Mouse (Mus musculus): ENCODE measurements at regions not wholly inside any gene's neighbourhood (a gene's known extent, or its start where the extent isn't known, plus 50 kb on each side); places are given as distances from the start of the nearest gene placed in this dataset.
A peak's percentile ranks its signal among the peaks of the same experiment; 100 is the strongest.

DNA sequence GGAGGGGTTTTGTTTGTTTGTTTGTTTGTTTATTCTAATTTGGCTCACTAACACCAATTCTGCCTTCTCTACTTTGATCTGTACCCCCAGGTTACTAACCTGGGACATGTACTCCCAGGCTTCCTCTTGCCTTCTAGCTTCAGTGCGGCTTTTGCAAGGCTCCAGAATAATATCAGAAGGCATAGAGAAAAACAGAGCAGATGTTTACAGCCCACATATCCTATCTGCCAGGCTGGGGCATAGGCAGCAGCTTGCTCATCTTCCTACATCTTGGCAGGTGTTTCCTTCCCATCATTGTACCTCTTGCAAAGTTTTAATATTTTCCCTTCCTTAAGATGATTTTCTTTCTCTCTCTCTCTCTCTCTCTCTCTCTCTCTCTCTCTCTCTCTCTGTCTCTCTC is 244.9 kb upstream of the Clec14a start:
- WGBS: 89% methylated on average over 1 of the region's 1 CpGs
- H3K4me1 ChIP-seq: no peaks in the 10 kb centered on the region
- no peaks in the 10 kb centered on the region for H3K36me3 ChIP-seq
- no peaks in the 10 kb centered on the region for H3K9me3 ChIP-seq (replicated peaks)
- H3K9ac ChIP-seq: no peak overlapping the region
- no peak overlapping the region for H3K4me2 ChIP-seq
- no peak overlapping the region for H3K4me3 ChIP-seq (replicated peaks)
- no peak overlapping the region for H3K27ac ChIP-seq
- H3K27me3 ChIP-seq: no peaks in the 10 kb centered on the region
- ATAC-seq (replicated peaks; ENCODE audit: low FRiP score): no peak

DNA sequence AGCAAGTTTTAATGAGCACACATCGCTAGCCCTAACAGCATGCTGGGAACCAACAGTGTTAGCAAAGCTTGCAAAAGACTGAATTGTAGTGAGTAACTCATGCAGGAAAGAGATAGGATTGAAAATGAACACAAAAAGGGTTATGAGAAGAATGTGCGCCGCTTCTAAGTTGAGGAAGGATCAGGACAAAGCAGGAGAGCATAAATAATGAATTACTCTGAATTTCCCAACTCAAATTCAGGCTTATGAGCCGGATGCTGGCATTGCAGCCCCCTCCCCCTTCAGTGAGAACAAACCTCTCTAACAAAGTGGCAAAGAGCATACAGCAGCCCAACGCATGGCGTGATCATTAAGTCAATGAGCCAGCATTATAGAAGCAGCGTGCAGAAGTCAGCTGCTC is 243.6 kb upstream of the Clec14a start:
- no peak overlapping the region for H3K9ac ChIP-seq
- H3K9me3 ChIP-seq (replicated peaks): no peaks in the 10 kb centered on the region
- no peak for ATAC-seq (replicated peaks; ENCODE audit: low FRiP score)
- no peak overlapping the region for H3K4me3 ChIP-seq (replicated peaks)
- no peaks in the 10 kb centered on the region for H3K27me3 ChIP-seq
- H3K4me1 ChIP-seq: no peaks in the 10 kb centered on the region
- no peaks in the 10 kb centered on the region for H3K36me3 ChIP-seq
- H3K27ac ChIP-seq: no peak overlapping the region
- 67% methylated on average over 7 of the region's 7 CpGs for WGBS
- H3K4me2 ChIP-seq: no peak overlapping the region

DNA sequence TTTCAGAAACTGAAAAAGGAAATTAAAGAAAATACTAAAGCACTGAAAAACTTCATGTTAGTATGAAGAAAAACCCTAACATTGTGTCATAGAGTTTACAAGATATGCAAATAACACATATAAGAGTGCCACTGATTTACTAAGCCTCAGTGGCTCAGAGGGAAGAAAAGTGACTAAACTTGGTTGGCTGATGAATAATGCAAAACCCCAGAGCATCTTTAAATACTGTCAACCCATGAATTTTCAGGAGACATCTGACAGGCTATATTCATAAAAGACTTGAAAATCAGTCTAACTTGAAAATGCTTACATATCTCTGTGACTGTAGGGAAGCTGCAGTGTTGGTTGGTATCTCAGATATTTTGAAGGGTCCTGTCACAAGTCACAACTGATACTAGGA is 235.2 kb upstream of the Clec14a start:
- no peaks in the 10 kb centered on the region for H3K27me3 ChIP-seq
- no peak overlapping the region for H3K4me3 ChIP-seq (replicated peaks)
- no peaks in the 10 kb centered on the region for H3K4me1 ChIP-seq
- H3K4me2 ChIP-seq: no peak overlapping the region
- H3K27ac ChIP-seq: no peak overlapping the region
- no peaks in the 10 kb centered on the region for H3K36me3 ChIP-seq
- ATAC-seq (replicated peaks; ENCODE audit: low FRiP score): no peak
- H3K9me3 ChIP-seq (replicated peaks): no peaks in the 10 kb centered on the region
- no peak overlapping the region for H3K9ac ChIP-seq

DNA sequence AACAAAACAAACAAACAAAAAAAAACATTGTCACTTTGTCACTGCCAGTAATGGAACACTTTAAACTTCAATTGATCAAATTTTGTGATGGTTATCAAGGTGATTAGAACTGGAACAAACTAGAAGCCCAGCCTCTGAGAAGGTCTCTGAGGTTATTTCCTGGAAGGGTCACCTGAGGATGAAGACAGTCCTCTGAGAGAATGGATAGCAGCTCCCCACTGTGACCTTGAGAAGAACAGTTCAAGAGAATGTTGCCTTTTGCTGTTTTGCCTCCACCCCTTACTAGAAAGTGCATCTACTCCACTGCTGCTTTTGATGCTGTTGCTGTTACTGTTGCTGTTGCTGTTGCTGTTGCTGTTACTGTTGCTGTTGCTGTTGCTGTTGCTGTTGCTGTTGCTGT is 205.1 kb upstream of the Clec14a start:
- H3K27ac ChIP-seq: no peak overlapping the region
- no peaks in the 10 kb centered on the region for H3K9me3 ChIP-seq (replicated peaks)
- H3K27me3 ChIP-seq: no peaks in the 10 kb centered on the region
- ATAC-seq (replicated peaks; ENCODE audit: low FRiP score): no peak
- no peak overlapping the region for H3K9ac ChIP-seq
- H3K4me1 ChIP-seq: no peaks in the 10 kb centered on the region
- no peaks in the 10 kb centered on the region for H3K36me3 ChIP-seq
- H3K4me3 ChIP-seq (replicated peaks): no peak overlapping the region
- no peak overlapping the region for H3K4me2 ChIP-seq

DNA sequence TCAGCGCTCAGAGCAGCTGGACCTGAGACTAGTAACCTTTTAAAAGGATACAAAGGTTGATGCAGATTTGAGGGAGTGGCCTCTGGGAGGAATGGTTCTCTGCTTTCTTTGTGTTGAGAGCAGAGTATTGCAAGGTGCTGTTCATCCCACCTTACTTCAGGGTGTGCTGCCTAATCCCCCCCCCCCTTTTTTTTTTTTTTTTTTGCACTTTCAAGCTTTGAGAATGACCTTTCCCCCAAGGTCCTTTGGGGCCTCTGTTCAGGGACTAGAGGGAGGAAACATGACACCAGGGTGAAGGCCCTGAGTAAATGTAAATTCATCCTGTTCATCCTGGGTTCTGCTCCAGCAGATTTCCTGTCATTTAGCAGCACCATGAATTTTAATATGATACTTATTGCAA is 204.4 kb upstream of the Clec14a start:
- Histone ChIP-seq H3K9me3 (replicated peaks) (no peaks in the 10 kb centered on the region), H3K36me3 (no peaks in the 10 kb centered on the region), H3K27ac (no peak overlapping the region), H3K4me1 (no peaks in the 10 kb centered on the region), H3K9ac (no peak overlapping the region), H3K4me3 (replicated peaks) (no peak overlapping the region), H3K4me2 (no peak overlapping the region), H3K27me3 (no peaks in the 10 kb centered on the region)
- peak; percentile 49; the same call in 1 of the 2 replicates for ATAC-seq (replicated peaks; ENCODE audit: low FRiP score)
- 46% methylated on average over 1 of the region's 1 CpGs for WGBS

DNA sequence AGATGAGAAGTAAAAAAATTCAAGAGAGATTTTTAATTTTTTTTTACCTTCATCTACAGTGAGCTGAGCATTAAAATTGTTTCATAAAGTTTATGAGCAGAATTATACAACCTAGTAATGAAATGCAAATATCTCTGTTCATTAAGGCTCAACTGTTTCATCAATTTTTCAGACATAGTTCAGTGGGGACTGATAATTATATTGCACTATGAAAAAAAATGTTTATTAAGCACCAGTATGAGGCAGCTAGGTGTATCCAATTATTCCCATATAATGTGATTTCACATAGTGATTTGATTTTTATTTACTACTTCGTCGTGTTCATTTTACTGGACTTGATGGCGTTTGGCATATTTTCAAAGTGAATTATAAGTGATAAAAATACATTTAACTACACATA is 191.4 kb upstream of the Clec14a start:
- no peak overlapping the region for H3K4me3 ChIP-seq (replicated peaks)
- H3K27ac ChIP-seq: no peak overlapping the region
- WGBS: 85% methylated on average over 3 of the region's 3 CpGs
- ATAC-seq (replicated peaks; ENCODE audit: low FRiP score): no peak
- no peak overlapping the region for H3K9ac ChIP-seq
- no peak overlapping the region for H3K4me2 ChIP-seq
- H3K27me3 ChIP-seq: no peaks in the 10 kb centered on the region
- H3K9me3 ChIP-seq (replicated peaks): no peaks in the 10 kb centered on the region
- H3K4me1 ChIP-seq: no peaks in the 10 kb centered on the region
- no peaks in the 10 kb centered on the region for H3K36me3 ChIP-seq

DNA sequence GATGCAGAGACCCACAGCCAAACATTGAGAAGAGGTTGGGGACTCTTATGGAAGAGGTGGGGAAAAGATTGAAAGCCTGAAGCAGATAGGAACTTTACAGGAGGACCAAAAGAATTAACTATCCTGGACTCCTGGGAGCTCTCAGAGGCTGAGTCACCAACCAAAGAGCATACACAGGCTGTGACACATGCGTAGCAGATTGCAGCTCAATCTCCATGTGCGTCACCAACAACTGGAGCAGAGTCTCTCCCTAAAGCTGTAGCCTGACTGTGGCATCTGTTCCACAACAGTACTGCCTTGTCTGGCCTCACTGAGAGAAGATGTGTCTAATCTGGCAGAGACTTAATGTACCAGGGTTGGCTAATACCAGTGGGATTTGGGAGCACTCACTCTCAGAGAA is 185.7 kb upstream of the Clec14a start:
- no peak overlapping the region for H3K27ac ChIP-seq
- ATAC-seq (replicated peaks; ENCODE audit: low FRiP score): no peak
- 97% methylated on average over 2 of the region's 2 CpGs for WGBS

DNA sequence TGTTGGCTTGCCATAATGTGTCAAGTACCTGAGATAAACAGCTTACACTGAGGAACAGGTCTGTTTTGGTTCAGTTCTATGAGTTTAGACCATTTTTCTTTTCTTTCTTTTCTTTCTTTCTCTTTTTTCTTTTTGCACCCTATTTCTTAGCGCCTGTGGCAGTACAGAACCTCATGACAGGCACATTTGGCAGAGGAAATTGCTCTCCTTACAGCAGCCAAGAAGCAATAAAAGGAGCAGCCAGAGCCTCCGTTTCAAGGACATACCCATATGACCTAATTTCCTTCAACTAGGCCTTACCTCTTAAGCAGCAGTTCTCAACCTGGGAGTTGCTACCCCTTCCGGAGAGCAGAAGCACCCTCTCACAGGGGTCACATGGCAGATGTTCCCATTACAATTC is 173.9 kb upstream of the Clec14a start:
- H3K36me3 ChIP-seq: no peaks in the 10 kb centered on the region
- no peak overlapping the region for H3K4me3 ChIP-seq (replicated peaks)
- H3K9me3 ChIP-seq (replicated peaks): no peaks in the 10 kb centered on the region
- 45% methylated on average over 3 of the region's 3 CpGs for WGBS
- H3K27me3 ChIP-seq: no peaks in the 10 kb centered on the region
- H3K27ac ChIP-seq: no peak overlapping the region
- H3K4me1 ChIP-seq: no peaks in the 10 kb centered on the region
- no peak overlapping the region for H3K9ac ChIP-seq
- 0 out of 2 replicates have a peak, but pooled peaks have one; percentile 18 for ATAC-seq (replicated peaks; ENCODE audit: low FRiP score)
- H3K4me2 ChIP-seq: no peak overlapping the region

More for the DNA sequence above, 185.7 kb upstream of the Clec14a start:
- Histone ChIP-seq H3K4me1 (no peaks in the 10 kb centered on the region), H3K36me3 (no peaks in the 10 kb centered on the region), H3K4me2 (no peak overlapping the region), H3K9ac (no peak overlapping the region), H3K27me3 (no peaks in the 10 kb centered on the region), H3K9me3 (replicated peaks) (no peaks in the 10 kb centered on the region), H3K4me3 (replicated peaks) (no peak overlapping the region)

DNA sequence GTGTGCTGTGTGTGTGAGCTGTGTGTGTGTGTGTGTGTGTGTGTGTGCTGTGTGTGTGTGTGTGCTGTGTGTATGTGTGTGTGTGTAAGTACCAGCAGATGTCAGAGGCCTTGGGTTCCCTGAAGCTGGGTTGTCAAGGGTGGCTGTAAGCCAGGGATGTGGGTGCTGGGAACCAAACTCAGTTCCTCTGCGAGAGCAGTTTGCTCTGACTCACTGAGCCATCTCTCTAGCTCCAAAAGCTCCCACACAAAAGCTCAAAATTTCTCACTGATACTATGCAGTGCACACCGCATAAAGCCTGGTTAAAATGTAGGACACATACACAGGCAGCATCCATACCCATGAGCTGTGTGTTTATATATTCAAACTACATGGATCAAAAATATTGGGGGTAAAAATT is 172.9 kb upstream of the Clec14a start:
- no peaks in the 10 kb centered on the region for H3K27me3 ChIP-seq
- H3K4me2 ChIP-seq: no peak overlapping the region
- 84% methylated on average over 2 of the region's 2 CpGs for WGBS
- H3K9me3 ChIP-seq (replicated peaks): no peaks in the 10 kb centered on the region
- no peaks in the 10 kb centered on the region for H3K4me1 ChIP-seq
- ATAC-seq (replicated peaks; ENCODE audit: low FRiP score): no peak
- H3K27ac ChIP-seq: no peak overlapping the region
- H3K36me3 ChIP-seq: no peaks in the 10 kb centered on the region
- H3K4me3 ChIP-seq (replicated peaks): no peak overlapping the region
- H3K9ac ChIP-seq: no peak overlapping the region

DNA sequence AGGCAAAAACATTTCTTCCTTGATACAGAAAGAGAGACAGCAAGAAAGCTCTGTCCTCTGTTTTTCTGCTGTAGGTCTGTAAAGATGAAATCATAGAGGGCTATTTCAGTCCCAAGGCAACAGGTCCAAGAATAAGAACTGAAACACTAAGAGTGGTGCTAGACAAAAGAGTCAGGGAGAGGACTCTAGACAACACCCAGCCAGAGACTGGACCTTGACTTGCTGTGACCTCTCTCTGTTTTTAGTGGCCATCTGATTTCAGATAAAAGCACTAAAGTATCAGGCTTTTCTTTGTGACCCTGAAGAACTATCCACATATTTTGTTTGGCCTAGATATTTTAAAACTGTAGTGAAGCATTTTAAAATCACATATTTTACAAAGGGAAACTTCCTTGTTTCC is 171.6 kb upstream of the Clec14a start:
- Histone ChIP-seq H3K36me3 (no peaks in the 10 kb centered on the region), H3K9me3 (replicated peaks) (no peaks in the 10 kb centered on the region), H3K4me3 (replicated peaks) (no peak overlapping the region), H3K9ac (no peak overlapping the region), H3K4me1 (no peaks in the 10 kb centered on the region), H3K4me2 (no peak overlapping the region), H3K27me3 (no peaks in the 10 kb centered on the region), H3K27ac (no peak overlapping the region)
- no peak for ATAC-seq (replicated peaks; ENCODE audit: low FRiP score)

DNA sequence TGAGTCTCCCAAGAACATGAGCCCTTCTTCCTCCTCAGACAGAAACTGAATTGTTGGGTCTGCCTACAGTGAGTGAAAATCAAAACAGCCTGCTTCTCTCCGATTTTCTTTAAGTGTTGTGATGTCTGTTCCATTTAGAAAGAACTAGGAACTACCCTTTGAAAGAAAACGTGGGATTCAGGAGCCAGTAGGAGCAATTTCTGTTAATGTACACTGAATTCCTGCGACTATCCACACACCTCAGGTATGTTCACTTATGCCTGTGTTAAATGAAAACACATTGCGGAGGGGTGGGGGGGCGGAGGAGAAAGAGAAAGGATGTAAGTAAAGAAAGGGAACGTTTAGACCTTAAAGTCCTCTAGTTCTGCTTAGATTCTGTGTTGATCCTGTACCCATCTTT is 167.9 kb upstream of the Clec14a start:
- H3K27me3 ChIP-seq: no peaks in the 10 kb centered on the region
- no peak for ATAC-seq (replicated peaks; ENCODE audit: low FRiP score)
- no peak overlapping the region for H3K9ac ChIP-seq
- H3K4me2 ChIP-seq: no peak overlapping the region
- H3K4me3 ChIP-seq (replicated peaks): no peak overlapping the region
- no peaks in the 10 kb centered on the region for H3K9me3 ChIP-seq (replicated peaks)
- no peak overlapping the region for H3K27ac ChIP-seq
- no peaks in the 10 kb centered on the region for H3K4me1 ChIP-seq
- WGBS: 83% methylated on average over 6 of the region's 6 CpGs
- no peaks in the 10 kb centered on the region for H3K36me3 ChIP-seq

DNA sequence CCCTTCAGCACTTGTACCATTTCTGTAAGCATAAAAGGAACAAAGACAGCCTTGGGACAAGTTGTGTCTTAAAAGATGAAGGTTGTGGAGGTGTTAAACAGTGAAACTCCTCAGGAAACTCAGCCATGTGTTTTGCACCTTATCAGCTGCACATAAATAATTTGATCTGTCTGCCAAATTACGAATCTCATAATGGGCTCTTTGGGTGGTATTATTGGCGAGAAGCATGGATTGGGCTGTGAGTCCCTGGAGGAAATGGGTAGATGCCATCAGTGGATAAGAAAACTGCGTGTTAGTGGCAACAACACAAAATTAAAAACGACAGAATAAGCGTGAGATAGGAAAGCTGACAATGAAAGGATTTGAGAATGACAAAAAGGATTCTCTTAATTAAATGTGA is 165.4 kb upstream of the Clec14a start:
- ATAC-seq (replicated peaks; ENCODE audit: low FRiP score): no peak
- H3K4me3 ChIP-seq (replicated peaks): no peak overlapping the region
- no peak overlapping the region for H3K9ac ChIP-seq
- H3K4me1 ChIP-seq: no peaks in the 10 kb centered on the region
- no peaks in the 10 kb centered on the region for H3K9me3 ChIP-seq (replicated peaks)
- H3K4me2 ChIP-seq: no peak overlapping the region
- no peak overlapping the region for H3K27ac ChIP-seq
- H3K36me3 ChIP-seq: no peaks in the 10 kb centered on the region
- 79% methylated on average over 5 of the region's 5 CpGs for WGBS
- H3K27me3 ChIP-seq: no peaks in the 10 kb centered on the region

DNA sequence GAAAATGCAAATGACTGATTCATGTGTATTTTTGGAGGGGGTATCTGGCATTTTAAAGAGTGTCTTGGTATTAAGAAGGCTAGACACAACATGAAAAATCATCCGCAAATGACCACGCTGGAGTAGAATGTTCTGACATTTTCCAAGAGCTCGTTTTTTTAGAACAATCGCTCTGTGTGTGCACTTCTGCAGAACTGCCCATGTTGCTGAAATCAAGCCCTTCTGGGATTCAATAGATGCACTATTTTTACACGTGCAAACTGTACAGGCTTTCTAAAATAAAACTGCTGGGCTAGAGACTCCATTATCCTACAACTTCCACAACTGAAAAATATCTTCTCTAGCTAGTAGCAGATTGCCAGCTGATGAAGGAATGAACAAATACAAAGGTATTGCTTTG is 160.8 kb upstream of the Clec14a start:
- ATAC-seq (replicated peaks; ENCODE audit: low FRiP score): no peak
- no peak overlapping the region for H3K27ac ChIP-seq
- H3K9me3 ChIP-seq (replicated peaks): no peaks in the 10 kb centered on the region
- no peak overlapping the region for H3K4me2 ChIP-seq
- H3K27me3 ChIP-seq: no peaks in the 10 kb centered on the region
- no peak overlapping the region for H3K4me3 ChIP-seq (replicated peaks)
- no peaks in the 10 kb centered on the region for H3K36me3 ChIP-seq
- 78% methylated on average over 5 of the region's 5 CpGs for WGBS
- H3K4me1 ChIP-seq: peaks cover 3% of the 10 kb centered on the region; the same call in 1 of the 2 replicates
- no peak overlapping the region for H3K9ac ChIP-seq
